Mouse (Mus musculus): ENCODE measurements around the gene Castor2. TPM values are rescaled to one million over a fixed set of nuclear protein-coding genes. Genes with fewer than 3 reads are reported as not detected.

Castor2 gene
- total RNA-seq, 2 experiments from 2014 or later = 65.7 to 67.8 TPM

GRCm38 (mm10) chr5:134186961-134187731 is 87.6 kb downstream of the Castor2 start:
- intact Hi-C loops (cut with DNase I) = no loop called here
- peak; percentile 60 to 75 for DNase-seq (ENCODE audit: low spot score in 2 of 2)

GRCm38 (mm10) chr5:134188571-134188970 is 89.1 kb downstream of the Castor2 start:
- intact Hi-C loops (cut with DNase I) = no loop called here
- DNase-seq (ENCODE audit: low spot score in 2 of 2) = no peak

- DNase-seq (ENCODE audit: low spot score in 2 of 2) = no peak
- intact Hi-C loops (cut with DNase I) = no loop called here
Measured at GRCm38 (mm10) chr5:134193664-134194063, 94.2 kb downstream of the Castor2 start.

Other genes starting within 250 kb of the Castor2 start
- 10 to 100 TPM; 15.7 to 16.0 TPM for gene Rcc1l, start 77.1 kb downstream of the Castor2 start, total RNA-seq (2021)
- 10 to 100 TPM; 14.5 to 15.4 TPM for gene Gtf2ird2, start 84.3 kb downstream of the Castor2 start, total RNA-seq (2021)
- gene Ncf1, start 129.9 kb downstream of the Castor2 start, total RNA-seq (2021) = 1 to 10 TPM; 6.7 to 9.2 TPM
- 100 to 1,000 TPM; 205 to 240 TPM for gene Gtf2i, start 215.0 kb downstream of the Castor2 start, total RNA-seq (2021)